Mouse (Mus musculus): ENCODE data around the gene Cdhr4.

The Cdhr4 gene

GRCm38 (mm10) chr9:107992197-107992596, at the start of gene Cdhr4:
Gene Cdhr4, plus strand, starts transcription at chr9:107992497.
- DNase-seq (ENCODE audit: low spot score in 2 of 2): no peak

GRCm38 (mm10) chr9:107947241-107948194, 44.8 kb upstream of the Cdhr4 start:
- DNase-seq (ENCODE audit: low spot score in 2 of 2): no peak

- no peak for DNase-seq (ENCODE audit: low spot score in 2 of 2)
Observed at GRCm38 (mm10) chr9:107949184-107949921, 42.9 kb upstream of the Cdhr4 start.

- no peak for DNase-seq (ENCODE audit: low spot score in 2 of 2)
Observed at GRCm38 (mm10) chr9:107949922-107950235, 42.4 kb upstream of the Cdhr4 start, which contains the start of gene Traip. Gene Traip, plus strand, starts transcription at chr9:107950136.

DNA sequence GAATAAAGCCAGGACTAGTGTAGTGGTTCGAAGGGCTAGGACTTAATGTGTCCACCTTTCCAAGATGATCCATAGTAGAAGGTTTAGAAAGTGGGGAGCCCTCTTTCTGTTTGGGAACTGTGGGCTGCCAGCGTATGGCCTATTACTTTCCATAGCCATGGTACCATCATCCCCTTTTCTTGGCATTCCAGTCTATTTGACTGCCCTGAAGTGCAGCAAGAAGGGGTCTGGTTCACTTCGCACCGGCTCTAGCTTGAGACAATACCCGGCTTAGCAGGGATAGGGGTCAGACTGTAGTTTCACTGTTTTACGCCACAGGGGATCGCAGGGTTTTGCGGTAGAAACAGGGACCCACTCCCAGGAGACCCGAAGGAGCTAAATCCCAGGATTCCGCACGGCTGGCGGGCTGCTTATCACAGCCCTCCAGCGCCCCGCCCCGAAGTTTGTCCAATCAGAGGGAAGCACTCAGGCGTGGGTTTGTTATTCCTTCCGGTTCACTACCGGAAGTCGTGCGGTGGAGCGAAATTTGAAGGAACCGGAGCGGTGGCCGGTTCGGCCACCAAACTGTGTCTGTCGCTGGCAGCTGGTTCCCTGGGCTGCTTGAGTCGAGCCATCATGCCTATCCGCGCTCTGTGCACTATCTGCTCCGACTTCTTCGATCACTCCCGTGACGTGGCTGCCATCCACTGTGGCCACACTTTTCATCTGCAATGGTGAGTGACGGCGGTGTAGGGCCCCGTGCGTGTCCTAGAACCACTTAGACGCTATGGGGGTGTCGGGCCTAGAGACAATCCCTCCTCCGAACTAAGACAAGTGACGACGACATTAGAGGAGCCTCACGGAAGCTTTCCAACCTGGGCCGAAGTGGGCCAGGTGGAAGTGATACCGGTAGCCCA, 41.6 kb upstream of the Cdhr4 start:
- peak; percentile 92 to 93 for DNase-seq (ENCODE audit: low spot score in 2 of 2)

DNA sequence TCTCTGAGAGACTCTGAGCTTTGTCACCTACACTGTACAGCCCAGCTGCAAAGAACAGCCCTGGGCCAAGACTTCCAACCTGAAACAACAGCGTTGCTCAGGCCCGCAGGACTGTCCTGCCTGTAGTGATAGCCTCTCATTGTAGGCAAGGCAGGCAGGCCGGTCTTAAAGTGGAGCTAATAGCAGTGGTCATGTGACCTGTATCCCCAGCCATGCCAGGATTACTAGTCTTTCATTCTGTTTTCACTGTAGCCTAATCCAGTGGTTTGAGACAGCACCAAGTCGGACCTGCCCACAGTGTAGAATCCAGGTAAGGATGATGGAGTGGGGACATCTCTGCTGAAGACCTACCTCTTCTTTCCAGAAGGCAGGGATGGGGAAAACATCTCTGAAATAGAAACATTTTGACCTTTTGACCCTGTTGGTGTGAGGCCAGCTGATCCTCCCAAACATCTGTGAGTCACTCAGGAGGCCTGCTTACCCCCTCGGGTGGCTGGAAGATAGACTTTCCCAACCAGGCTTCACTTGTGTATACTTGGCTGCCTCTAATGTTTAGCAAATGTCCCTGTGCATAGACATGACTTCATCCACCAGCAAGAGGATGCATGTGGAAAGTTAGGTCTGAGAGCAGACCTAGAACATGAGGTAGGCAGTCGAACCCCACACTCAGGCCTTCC, 36.5 kb upstream of the Cdhr4 start:
- no peak for DNase-seq (ENCODE audit: low spot score in 2 of 2)

- no peak for DNase-seq (ENCODE audit: low spot score in 2 of 2)
Observed at GRCm38 (mm10) chr9:107957141-107957540, 35.2 kb upstream of the Cdhr4 start.

DNA sequence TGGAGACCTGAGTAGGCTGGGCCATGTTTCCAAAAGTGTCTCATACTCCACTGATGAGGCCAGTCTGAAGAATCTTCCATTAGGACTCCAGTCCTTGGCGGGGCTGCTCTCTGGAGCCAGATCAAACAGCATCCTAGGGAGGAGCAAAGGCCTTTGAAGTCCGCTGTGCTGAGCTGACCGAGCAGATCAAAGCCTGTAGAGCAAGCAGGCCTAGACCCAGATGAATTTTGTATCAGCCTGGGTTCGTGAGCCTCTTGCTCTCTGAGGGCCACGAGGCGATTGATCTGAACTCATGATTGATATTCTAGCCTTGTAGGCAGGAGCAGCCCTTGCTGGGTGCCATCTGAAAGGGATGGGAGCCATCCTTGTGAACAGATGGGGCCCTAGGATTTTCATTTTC, 32.4 kb upstream of the Cdhr4 start:
- DNase-seq (ENCODE audit: low spot score in 2 of 2): no peak

DNA sequence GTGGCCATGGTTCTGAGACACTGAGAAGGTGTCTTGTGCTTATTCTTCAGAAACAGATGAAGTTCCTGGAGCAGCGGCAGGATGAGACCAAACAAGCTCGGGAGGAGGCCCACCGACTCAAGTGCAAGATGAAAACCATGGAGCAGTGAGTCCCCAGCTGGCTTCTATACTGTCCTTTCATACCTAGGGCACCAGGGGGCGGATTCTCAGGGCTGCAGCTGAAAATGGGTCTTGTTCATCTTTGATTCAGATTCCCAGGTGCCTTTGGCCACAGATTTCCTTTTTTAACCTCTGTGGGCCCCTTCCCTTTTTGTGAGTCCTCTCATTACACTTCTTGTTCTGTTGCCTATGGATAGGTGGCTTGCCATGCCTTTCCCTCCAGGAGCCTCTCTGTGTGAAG, 31.4 kb upstream of the Cdhr4 start:
- DNase-seq (ENCODE audit: low spot score in 2 of 2): no peak

DNA sequence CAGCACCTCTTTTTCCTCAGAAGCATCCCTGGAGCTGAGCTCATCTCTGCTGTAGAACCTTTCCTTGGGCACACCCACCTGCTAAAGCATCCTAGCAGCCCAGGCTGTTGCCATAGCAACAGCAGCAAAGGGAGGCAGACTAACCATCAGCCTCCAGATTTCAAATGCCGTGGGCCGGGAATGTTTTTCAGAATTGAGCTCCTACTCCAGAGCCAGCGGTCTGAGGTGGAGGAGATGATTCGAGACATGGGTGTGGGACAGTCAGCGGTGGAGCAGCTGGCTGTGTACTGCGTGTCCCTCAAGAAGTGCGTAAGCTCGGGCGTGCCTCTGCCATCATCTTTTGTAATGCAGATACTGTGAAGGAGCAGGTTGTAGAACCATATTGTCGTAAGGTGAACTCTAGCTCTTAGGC, 30.9 kb upstream of the Cdhr4 start:
- peak; percentile 88 to 90 for DNase-seq (ENCODE audit: low spot score in 2 of 2)

DNA sequence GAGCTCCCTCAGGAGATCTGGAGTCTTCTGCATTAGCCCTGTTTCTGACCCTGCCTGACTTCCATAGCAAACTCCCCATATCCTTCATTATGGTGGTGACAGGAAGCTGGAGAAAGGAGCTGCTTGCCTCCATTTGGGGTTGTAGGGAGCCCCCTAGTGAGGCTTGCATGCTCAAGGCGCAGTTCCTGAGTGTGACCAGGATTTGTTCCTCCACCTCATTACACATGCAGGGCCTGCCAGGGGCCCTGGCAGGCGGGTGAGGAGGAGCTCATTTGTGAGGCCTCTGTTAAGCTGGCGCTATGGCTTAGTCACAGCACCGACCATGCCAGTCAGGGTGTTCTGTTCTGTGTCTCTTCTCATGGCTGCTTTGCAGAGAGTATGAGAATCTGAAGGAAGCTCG, 30.4 kb upstream of the Cdhr4 start:
- peak; percentile 74 to 75 for DNase-seq (ENCODE audit: low spot score in 2 of 2)

- DNase-seq (ENCODE audit: low spot score in 2 of 2): no peak
Observed at GRCm38 (mm10) chr9:107962916-107963315, 29.4 kb upstream of the Cdhr4 start.

DNA sequence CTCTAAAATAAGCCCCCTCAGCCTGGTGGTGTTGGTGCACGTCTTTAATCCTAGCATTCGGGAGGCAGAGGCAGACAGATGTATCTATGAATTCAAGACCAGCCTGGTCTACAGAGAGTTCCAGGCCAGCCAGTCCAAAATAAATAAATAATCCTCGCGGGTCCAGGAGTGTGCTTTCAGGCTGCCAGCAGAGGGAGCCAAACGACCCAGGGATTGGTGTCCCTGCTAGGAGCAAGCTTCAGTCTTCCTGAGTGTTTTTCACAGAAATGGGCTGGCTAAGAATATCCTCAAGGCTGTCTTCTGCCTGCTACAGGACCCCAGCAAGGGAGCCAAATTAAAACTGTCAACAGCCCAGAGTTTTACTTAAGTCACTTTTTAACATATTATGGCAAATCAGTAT, 28.6 kb upstream of the Cdhr4 start:
- DNase-seq (ENCODE audit: low spot score in 2 of 2): peak; percentile 74 to 76

DNA sequence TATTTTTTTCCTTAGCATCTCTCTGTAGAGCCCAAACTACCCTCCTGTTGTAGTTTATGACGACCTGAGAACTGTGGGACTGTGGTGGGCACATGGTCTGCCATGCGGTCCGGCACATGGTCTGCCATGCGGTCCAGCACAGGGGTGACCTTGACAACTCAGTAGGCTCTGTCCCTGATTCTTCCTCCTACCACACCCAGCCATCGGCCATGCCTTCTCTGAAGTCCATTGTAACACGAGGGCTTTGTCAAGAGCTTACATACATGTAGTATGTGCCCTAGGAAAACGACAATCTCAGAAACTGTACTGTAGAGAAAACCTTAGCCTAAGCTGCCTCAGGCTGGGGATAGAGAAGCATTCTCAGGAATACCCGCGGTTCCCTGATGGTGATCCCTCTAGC, 27.6 kb upstream of the Cdhr4 start:
- DNase-seq (ENCODE audit: low spot score in 2 of 2): no peak

- no peak for DNase-seq (ENCODE audit: low spot score in 2 of 2)
Observed at GRCm38 (mm10) chr9:107966676-107967075, 25.6 kb upstream of the Cdhr4 start.

GRCm38 (mm10) chr9:107967437-107967836, 24.9 kb upstream of the Cdhr4 start:
- DNase-seq (ENCODE audit: low spot score in 2 of 2): no peak

GRCm38 (mm10) chr9:107968531-107968930, 23.8 kb upstream of the Cdhr4 start:
- no peak for DNase-seq (ENCODE audit: low spot score in 2 of 2)

DNA sequence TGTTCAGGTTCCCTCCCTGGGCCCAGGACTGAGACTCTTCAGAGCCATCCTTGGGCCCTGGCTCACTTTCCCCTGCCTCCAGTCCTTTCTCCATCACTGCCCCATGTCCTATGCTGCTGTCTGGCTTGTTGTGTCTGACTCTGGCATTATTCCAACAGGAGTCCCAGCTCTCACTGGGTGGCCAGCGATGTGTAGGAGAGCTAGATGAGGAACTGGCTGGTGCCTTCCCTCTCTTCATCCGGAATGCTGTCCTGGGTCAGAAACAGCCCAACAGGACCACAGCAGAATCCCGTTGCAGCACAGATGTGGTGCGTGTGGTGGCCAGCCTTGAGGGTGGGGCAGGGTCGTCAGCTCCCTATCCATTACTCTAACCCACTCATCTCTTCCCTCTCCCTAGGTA, 22.0 kb upstream of the Cdhr4 start:
- no peak for DNase-seq (ENCODE audit: low spot score in 2 of 2)

- no peak for DNase-seq (ENCODE audit: low spot score in 2 of 2)
Observed at GRCm38 (mm10) chr9:107971690-107972541, 20.4 kb upstream of the Cdhr4 start.

DNA sequence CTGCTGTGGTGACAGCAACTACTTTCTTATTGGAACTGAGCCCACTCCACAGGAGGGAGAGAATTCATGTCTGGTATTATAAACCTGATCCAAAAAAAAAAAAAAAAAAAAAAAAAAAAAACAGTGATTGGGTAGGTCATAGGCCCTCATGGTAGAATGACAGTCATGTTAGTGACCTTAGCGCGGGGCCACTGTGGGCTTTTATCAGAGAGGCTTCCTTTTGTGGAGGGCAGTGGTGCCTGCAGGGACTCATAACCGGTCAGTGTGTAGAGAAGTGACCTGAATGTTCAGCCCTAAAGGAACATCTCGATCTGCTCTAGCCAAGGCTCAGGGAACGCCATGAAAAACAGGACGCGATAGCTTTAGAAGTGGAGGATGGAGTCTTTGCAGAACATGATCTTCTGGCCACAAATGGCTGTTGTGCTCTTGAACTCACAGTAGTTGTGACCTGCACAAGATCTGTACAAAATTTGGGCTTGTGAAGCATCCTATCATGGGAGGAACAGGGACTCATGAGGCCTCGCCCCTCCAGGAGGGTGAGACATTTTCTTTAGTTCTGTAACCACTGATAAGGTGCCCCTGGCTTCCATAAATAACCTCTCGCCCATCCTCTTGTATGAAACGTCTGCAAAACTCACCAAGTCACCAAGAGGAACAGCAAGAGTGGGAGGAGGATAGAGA, 17.7 kb upstream of the Cdhr4 start:
- DNase-seq (ENCODE audit: low spot score in 2 of 2): no peak

Data from right cerebral cortex, adult 2 months (tissue).